Mouse (Mus musculus) bone marrow macrophage, adult 2 months (primary cell): ENCODE measurements around the gene Baz2a.

Experiments used
- CTCF ChIP-seq: IDR thresholded peaks from 2 replicates; pipeline ENCODE4 v1.5.1; 2012; ENCODE audit warnings: low read depth, mild to moderate bottlenecking, low read length, moderate library complexity
- POLR2A ChIP-seq: IDR thresholded peaks from 2 replicates; pipeline ENCODE4 v1.6.1; 2012; ENCODE audit warnings: mild to moderate bottlenecking, low read depth, low read length, borderline replicate concordance

GRCm38 (mm10) chr10:128089842-128090241 is 1.5 kb upstream of the Baz2a start:
- TF ChIP-seq POLR2A, result no peak
- TF ChIP-seq CTCF, result no peak
